Mouse (Mus musculus) liver, embryonic 11.5 days (tissue): ENCODE measurements around the gene Pld1. TPM values are rescaled to one million over a fixed set of nuclear protein-coding genes. Genes with fewer than 3 reads are reported as not detected.
A peak's percentile ranks its signal among the peaks of the same experiment; 100 is the strongest.

ENCODE experiments used
- ATAC-seq: fragments of 200-750 bp; cut with Nextera tagmentation; replicated peaks from 2 replicates; pipeline ENCODE4 v1.8.0; 2017; ENCODE audit warnings: moderate number of reproducible peaks, mild to moderate bottlenecking, moderate TSS enrichment, moderate library complexity; ENCODE audit not compliant: low FRiP score
- DNase-seq: peaks from one replicate; pipeline ENCODE4 v3.0.0-alpha.2; 2017; ENCODE audit warnings: low spot score
- H3K27ac ChIP-seq: fragments of 300-500 bp; sonication (generic); 2 replicates; pipeline ENCODE4 v1.5.1; 2014; ENCODE audit warnings: mild to moderate bottlenecking, low read depth, low read length, control low read depth
- H3K27me3 ChIP-seq: fragments of 300-500 bp; sonication (generic); replicated peaks from 2 replicates; pipeline ENCODE4 v1.6.1; 2014; ENCODE audit warnings: low read length, mixed read lengths; ENCODE audit not compliant: control insufficient read depth, insufficient read depth
- H3K36me3 ChIP-seq: fragments of 300-500 bp; sonication (generic); 2 replicates; pipeline ENCODE4 v1.6.1; 2014; ENCODE audit warnings: mild to moderate bottlenecking, low read length, moderate library complexity, mixed read lengths; ENCODE audit not compliant: control insufficient read depth, insufficient read depth
- H3K4me1 ChIP-seq: fragments of 300-500 bp; sonication (generic); replicated peaks from 2 replicates; pipeline ENCODE4 v1.6.1; 2014; ENCODE audit warnings: low read length, mixed read lengths; ENCODE audit not compliant: control insufficient read depth, insufficient read depth
- H3K4me2 ChIP-seq: fragments of 300-500 bp; sonication (generic); 2 replicates; pipeline ENCODE4 v1.6.1; 2014; ENCODE audit warnings: mild to moderate bottlenecking, control low read depth, moderate library complexity
- H3K4me3 ChIP-seq: fragments of 300-500 bp; sonication (generic); 2 replicates; pipeline ENCODE4 v1.5.1; 2014; ENCODE audit warnings: low read depth, low read length, control low read depth
- H3K9ac ChIP-seq: fragments of 300-500 bp; sonication (generic); 2 replicates; pipeline ENCODE4 v1.6.1; 2014; ENCODE audit warnings: low read depth, low read length, control low read depth
- H3K9me3 ChIP-seq: fragments of 300-500 bp; sonication (generic); 2 replicates; pipeline ENCODE4 v1.6.1; 2016; ENCODE audit warnings: low read length, inconsistent platforms, mixed read lengths; ENCODE audit not compliant: control insufficient read depth
- WGBS: fragments of 180-500 bp; shearing (Covaris S2); extraction: QIAGEN DNeasy Blood & Tissue Kit; methylation state at CpG from one replicate; pipeline ENCODE4 v1.1.7; 2014; 5-methylcytosine and 5-hydroxymethylcytosine counted together
- polyA plus RNA-seq: library from polyadenylated mRNA; unstranded; fragments of >200 nt; fragmentation: Nextera tagmentation; extraction: Ambion mirVana; gene quantifications from 2 replicates; pipeline ENCODE4 v1.2.1, GENCODE M21; 2014

Pld1 gene
- polyA plus RNA-seq, 1 experiment from 2014 or later: 4.9 TPM

DNA sequence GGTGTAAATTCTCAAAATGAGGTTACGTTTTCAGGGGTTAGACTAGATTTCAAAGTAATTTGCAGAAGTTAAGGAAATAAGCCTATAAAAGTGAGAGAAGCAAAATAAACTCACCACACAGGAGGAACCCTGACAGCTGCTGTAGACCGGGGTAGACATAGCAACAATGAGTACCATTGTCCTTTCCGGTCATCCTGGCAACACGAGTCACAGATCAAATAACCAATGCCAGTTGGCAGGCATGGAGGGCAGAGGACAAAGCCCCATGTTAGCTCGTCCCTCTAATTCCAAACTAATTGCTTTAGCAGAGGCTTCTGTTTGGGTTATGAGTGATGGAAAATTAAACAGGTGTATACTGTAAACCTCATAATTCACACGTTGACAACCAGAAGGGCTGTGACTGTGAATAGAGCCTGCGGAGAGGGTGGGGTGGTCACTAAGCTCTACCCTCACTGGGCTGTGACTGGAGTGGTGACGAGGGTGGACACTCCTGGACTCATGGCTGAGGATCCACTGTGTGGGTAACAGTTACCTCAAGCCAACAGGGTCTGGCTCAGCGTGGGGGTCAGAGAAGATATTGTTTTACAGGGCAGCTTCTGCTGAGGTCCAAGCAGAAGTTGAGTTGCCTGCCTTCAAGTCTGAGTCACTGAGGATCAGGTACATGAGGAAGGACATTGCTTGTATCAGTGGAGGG is 39.7 kb downstream of the Pld1 start:
- Histone ChIP-seq H3K9me3 (no peaks in the 10 kb centered on the region), H3K9ac (no peak overlapping the region), H3K4me2 (no peak overlapping the region), H3K27me3 (no peaks in the 10 kb centered on the region), H3K36me3 (no peaks in the 10 kb centered on the region), H3K27ac (no peak overlapping the region), H3K4me1 (no peaks in the 10 kb centered on the region), H3K4me3 (no peak overlapping the region)
- no peak for ATAC-seq
- no peak for DNase-seq
- 79% methylated on average over 9 of the region's 9 CpGs for WGBS

DNA sequence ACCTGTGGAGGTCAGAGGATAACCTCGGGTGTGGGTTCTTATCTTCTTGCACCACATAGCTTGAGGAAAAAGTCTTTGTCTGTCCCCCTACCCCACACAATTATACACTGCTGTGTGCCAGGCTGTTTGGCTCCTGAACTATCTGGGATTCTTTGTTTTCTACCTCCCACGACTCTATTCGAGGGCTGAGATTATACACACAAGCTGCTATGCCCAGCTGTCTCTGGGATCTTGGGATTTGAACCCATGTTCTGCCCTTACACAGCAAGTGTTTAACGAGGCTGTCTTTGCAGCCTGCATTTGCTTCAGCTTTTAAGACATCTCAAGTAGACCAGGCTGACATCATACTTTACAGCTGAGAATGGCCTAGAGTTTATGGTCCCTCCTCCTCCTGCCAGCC is 43.1 kb downstream of the Pld1 start:
- ATAC-seq (no peak), DNase-seq (no peak)
- Histone ChIP-seq H3K27me3 (no peaks in the 10 kb centered on the region), H3K4me2 (no peak overlapping the region), H3K4me1 (peaks cover 5% of the 10 kb centered on the region; the same call in 1 of the 2 replicates), H3K9ac (no peak overlapping the region), H3K36me3 (no peaks in the 10 kb centered on the region), H3K4me3 (no peak overlapping the region), H3K9me3 (no peaks in the 10 kb centered on the region), H3K27ac (no peak overlapping the region)
- 62% methylated on average over 4 of the region's 4 CpGs for WGBS

DNA sequence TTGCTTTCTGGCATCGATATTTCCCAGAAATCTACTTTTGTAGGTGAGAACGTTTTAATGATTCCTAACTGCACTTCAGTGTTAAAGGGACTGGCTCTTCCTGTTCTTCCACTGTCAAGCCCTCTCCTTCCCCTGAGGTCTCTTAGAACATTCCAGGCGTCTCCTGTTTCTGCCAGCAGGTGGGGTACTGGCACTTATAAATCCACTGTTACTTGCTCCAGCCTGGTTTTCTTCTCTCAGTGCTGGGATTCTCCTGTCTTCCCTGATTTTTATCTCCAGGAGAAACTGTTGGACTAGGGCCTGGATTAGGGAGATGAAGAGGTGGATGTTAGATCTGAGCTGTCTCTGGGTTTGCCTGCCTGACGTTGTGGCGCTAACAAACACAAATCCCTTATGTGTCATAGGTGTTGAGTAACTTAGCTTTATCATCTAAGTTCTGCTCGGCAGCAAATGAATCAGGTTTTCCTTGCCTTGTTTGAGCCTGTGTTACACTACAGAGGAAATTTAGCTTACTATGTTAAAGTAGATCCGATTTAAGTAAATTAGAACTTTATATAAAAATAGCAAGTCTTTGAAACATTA is 44.0 kb downstream of the Pld1 start:
- no peak overlapping the region for H3K4me3 ChIP-seq
- no peaks in the 10 kb centered on the region for H3K27me3 ChIP-seq
- H3K9me3 ChIP-seq: no peaks in the 10 kb centered on the region
- H3K36me3 ChIP-seq: no peaks in the 10 kb centered on the region
- H3K27ac ChIP-seq: no peak overlapping the region
- DNase-seq (no peak), ATAC-seq (no peak)
- no peak overlapping the region for H3K4me2 ChIP-seq
- WGBS: 42% methylated on average over 7 of the region's 7 CpGs
- peaks cover 5% of the 10 kb centered on the region; the same call in 1 of the 2 replicates for H3K4me1 ChIP-seq
- H3K9ac ChIP-seq: no peak overlapping the region

DNA sequence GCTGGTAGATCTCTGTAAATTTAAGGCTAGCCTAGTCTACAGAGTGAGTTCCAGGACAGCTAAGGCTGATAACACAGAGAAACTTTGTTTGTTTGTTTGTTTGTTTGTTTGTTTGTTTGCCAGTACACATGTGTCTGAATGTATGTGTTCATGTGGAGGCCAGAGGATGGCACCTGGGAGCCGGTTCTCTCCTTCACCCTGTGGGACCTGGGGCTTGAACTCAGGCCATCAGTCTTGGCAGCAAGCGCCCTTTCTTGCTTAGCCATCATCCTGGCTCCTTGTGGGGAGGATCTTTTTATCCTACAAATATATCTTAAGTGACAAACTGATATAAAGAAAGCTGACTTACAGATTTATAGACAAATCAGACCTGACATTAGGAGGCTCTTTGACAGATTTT is 44.8 kb downstream of the Pld1 start:
- Histone ChIP-seq H3K27me3 (no peaks in the 10 kb centered on the region), H3K36me3 (no peaks in the 10 kb centered on the region), H3K4me1 (peaks cover 5% of the 10 kb centered on the region; the same call in 1 of the 2 replicates), H3K4me3 (no peak overlapping the region), H3K9me3 (no peaks in the 10 kb centered on the region), H3K27ac (no peak overlapping the region), H3K4me2 (no peak overlapping the region), H3K9ac (no peak overlapping the region)
- DNase-seq (no peak), ATAC-seq (no peak)
- 80% methylated on average over 2 of the region's 2 CpGs for WGBS

DNA sequence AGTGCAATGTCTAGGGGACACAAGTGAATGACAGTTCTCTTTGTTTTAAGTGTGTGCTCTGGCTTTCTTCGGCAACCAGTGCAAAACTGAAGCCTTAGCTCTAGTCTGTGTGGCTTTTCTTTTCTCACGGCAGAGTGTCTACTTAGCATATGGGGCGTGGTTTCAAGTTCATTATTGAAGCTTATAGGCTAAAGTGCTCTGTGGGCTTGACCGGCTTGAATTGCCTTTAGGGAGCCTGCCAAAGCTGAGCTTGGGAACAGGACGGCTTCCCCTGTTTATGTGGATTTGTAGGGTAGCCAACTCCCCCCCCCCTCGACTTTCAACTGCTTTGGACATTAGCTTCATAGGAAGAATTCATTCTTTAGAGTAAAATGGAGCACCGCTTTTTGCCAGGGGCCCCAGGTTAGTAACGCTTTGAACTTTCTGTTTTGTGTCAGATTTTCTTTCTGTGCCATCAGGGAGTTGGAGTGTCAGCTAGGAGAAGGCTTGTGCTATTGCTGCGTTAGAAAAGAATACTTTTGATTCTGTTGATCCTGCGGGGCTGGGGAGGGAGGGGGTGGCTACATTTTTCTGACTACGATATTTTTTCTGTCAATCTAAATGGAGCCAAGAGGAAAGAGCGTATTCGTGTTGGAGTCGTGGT is 45.6 kb downstream of the Pld1 start:
- peak overlapping the region; percentile 51 for H3K4me2 ChIP-seq
- 16% methylated on average over 14 of the region's 14 CpGs for WGBS
- peaks cover 5% of the 10 kb centered on the region; the same call in 1 of the 2 replicates for H3K4me1 ChIP-seq
- no peaks in the 10 kb centered on the region for H3K27me3 ChIP-seq
- H3K9me3 ChIP-seq: no peaks in the 10 kb centered on the region
- peak; percentile 83 for ATAC-seq
- H3K9ac ChIP-seq: no peak overlapping the region
- no peaks in the 10 kb centered on the region for H3K36me3 ChIP-seq
- DNase-seq: no peak
- no peak overlapping the region for H3K27ac ChIP-seq
- peak overlapping the region; percentile 22 for H3K4me3 ChIP-seq

DNA sequence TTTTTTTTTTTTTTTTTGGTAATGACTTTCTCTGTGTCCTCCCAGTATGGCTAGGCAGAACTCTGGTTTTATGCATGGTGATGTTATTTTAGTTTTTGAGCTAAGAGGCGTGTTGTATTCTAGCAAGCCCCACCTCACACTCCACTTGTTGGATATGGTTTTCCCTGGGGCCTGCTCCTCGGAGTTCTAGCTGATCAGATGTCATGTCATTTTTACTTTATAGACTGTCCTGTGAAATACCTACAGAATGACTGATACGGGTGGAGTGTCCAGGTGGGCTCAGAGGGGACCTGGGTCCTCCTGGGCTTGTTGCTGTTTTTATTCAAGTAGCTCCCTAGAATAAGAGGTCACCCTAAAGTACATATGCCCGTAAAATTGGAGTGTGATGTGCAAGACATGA is 46.1 kb downstream of the Pld1 start:
- Histone ChIP-seq H3K27me3 (no peaks in the 10 kb centered on the region), H3K36me3 (no peaks in the 10 kb centered on the region), H3K9me3 (no peaks in the 10 kb centered on the region), H3K4me2 (peak overlapping the region; percentile 51), H3K27ac (no peak overlapping the region), H3K4me3 (no peak overlapping the region; the same call in 1 of the 2 replicates), H3K4me1 (peaks cover 5% of the 10 kb centered on the region; the same call in 1 of the 2 replicates), H3K9ac (no peak overlapping the region)
- ATAC-seq: no peak
- DNase-seq: no peak
- 74% methylated on average over 4 of the region's 4 CpGs for WGBS

DNA sequence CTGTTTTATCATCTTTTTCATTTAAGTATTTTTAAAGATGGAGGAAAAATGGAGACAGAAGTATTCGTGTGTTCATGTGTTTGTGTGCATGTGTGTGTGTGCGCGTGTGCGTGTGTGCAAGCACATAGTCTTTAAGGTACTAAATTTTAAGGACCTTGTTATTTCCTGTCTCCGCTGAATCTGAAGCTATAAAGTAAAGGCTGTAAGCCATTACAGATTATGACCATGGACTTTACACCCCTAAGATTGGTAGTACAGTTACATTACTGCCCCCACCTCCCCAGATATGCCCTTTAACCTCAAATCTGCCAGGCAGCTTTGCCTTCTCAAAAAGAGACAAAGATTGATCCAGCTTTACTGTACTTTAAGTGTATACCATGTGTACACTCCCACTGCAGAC is 46.8 kb downstream of the Pld1 start:
- Histone ChIP-seq H3K4me1 (peaks cover 5% of the 10 kb centered on the region; the same call in 1 of the 2 replicates), H3K9ac (no peak overlapping the region), H3K27me3 (no peaks in the 10 kb centered on the region), H3K4me2 (no peak overlapping the region), H3K36me3 (no peaks in the 10 kb centered on the region), H3K27ac (no peak overlapping the region), H3K4me3 (no peak overlapping the region), H3K9me3 (no peaks in the 10 kb centered on the region)
- no peak for ATAC-seq
- 94% methylated on average over 5 of the region's 5 CpGs for WGBS
- no peak for DNase-seq

DNA sequence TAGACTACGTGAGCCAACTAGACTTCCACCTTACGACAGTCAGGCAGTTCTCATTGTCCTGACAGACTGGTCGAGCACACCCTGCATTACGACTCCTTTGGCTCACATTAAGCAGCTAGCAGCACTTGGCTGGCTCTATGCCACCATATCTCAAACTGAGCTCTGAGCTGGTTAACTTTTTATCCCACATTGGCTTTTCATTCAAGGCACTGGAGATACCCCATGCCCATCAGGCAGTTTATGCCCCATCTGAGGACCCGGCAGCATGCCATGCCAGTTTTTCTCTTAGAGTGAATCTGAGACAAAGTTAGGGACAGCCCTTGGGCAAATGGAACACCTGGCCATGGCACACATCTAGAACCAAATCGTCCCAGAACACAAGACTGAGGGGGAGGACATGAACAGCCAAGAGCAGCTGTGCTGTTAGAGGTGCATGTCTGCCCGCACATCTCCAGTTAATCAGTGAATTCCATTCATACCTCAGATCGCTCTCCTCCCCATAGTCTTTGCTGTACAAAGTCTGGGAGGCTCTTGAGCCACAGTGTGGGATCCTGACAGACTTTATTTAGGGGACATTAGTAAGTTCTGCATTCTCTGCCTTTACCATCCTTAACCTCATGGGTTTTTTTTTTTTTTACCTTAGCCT is 49.5 kb downstream of the Pld1 start:
- H3K4me3 ChIP-seq: no peak overlapping the region
- H3K9ac ChIP-seq: no peak overlapping the region
- H3K36me3 ChIP-seq: no peaks in the 10 kb centered on the region
- ATAC-seq (no peak), DNase-seq (no peak)
- H3K4me2 ChIP-seq: no peak overlapping the region
- H3K4me1 ChIP-seq: peaks cover 5% of the 10 kb centered on the region; the same call in 1 of the 2 replicates
- H3K27ac ChIP-seq: no peak overlapping the region
- H3K27me3 ChIP-seq: no peaks in the 10 kb centered on the region
- no peaks in the 10 kb centered on the region for H3K9me3 ChIP-seq
- 67% methylated on average over 8 of the region's 8 CpGs for WGBS
